Mouse (Mus musculus): ENCODE data around the gene Rnf24. TPM values are rescaled to one million over a fixed set of nuclear protein-coding genes. Genes with fewer than 3 reads are reported as not detected.

Rnf24 gene
- total RNA-seq, 2 experiments from 2014 or later: 29.3 to 31.1 TPM

DNA sequence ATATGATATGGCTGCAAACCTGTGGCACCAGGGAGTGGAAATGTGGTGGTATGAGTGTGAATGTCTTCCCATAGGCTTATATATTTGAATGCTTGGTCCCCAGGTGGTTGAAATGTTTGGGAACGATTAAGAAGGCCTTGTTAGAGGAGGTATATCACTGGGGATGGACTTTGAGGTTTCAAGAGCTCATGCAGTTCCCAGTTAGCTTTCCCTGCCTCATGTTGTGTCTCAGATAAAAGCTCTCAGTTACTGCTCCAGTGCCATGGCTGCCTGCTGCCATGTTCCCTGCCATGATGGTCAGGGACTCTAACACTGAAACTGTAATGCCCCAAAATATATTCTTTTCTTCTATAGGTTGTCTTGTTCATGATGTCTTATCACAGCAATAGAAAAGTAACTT is 71.1 kb downstream of the Rnf24 start:
- no peak overlapping the region for H3K27ac ChIP-seq
- DNase-seq (ENCODE audit: low spot score in 2 of 2): no peak
- no peak overlapping the region for H3K4me3 ChIP-seq
- no peak for TF ChIP-seq CTCF (conservative IDR thresholded peaks at IDR 0.05)

DNA sequence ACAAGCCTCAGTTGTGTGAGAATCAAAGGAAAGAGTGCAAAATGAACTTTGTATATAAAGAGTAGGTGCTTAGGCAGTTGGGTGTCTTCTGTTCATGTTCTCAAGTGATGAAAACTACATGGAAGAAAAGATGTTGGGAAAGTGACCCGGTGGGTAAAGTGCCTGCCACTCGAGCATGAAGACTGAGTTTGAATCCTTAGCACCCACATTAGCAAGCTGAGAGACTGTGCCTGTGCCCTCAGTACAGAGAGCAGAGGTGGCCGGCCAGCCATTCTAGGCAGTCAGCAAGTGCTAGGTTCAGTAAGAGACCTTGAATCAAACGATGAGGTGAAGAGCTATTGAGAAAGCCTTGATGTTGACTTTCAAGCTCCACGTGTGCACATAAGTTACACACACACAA is 76.0 kb downstream of the Rnf24 start:
- no peak overlapping the region for H3K4me3 ChIP-seq
- H3K27ac ChIP-seq: no peak overlapping the region
- no peak for TF ChIP-seq CTCF (conservative IDR thresholded peaks at IDR 0.05)
- DNase-seq (ENCODE audit: low spot score in 2 of 2): no peak

DNA sequence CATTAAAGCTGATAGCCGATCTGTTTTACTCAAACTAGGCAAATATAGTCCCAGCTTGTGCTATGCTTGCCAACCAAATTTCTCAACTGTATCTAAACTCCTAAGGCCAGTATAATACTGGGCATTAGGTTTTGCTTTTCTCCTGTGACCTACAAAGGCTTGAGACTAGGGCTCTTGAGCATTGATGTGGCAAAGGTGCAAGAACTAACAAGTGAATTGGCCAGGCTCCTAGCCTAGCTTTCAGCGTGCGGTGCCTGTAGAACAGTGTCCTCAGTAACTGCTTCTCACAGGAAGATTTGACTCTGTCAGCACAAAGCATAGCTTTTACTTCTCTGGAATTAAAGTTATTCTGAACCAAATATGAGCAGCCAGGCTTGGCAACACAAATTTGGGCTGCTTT is 77.2 kb downstream of the Rnf24 start:
- TF ChIP-seq CTCF (conservative IDR thresholded peaks at IDR 0.05): no peak
- Histone ChIP-seq H3K4me3 (no peak overlapping the region), H3K27ac (peak overlapping the region; percentile 54)
- no peak for DNase-seq (ENCODE audit: low spot score in 2 of 2)

DNA sequence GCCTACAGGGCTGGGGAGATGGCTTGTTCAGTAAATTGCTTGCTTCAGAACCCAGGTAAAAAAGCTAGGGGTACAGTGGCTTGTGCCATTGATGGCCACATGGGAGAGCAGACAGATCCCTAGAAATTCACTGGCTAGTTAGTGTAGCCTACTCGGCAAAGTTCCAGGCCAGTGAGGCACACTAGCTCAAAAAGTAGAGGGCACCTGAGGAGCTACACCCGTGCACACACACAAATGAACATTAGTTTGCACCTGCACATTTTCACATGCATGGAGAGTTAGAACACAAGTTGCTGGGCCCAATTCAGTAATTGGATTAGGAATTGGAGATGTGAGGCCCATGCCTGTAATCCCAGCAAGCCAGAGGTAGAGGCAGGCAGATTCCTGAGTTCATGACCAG is 87.6 kb downstream of the Rnf24 start:
- DNase-seq (ENCODE audit: low spot score in 2 of 2): no peak
- no peak overlapping the region for H3K4me3 ChIP-seq

DNA sequence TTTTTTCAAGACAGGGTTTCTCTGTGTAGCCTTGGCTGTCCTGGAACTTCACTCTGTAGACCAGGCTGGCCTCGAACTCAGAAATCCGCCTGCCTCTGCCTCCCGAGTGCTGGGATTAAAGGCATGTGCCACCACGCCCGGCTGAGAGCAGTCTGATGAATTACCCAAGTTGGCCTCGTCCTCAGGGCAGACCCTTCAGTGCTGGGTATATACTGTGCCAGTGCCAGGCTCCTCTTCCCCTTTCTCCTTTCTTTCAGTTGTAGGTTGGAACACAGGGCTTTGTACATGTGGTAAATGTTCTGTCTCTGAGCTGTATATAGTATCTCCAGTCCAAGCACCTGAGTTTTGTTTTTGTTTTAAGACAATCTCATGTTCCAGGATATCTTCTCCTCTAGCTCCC is 88.7 kb downstream of the Rnf24 start:
- H3K4me3 ChIP-seq: peak overlapping the region; percentile 63
- no peak for TF ChIP-seq CTCF (conservative IDR thresholded peaks at IDR 0.05)
- no peak overlapping the region for H3K27ac ChIP-seq
- DNase-seq (ENCODE audit: low spot score in 2 of 2): no peak

More for the DNA sequence above, 87.6 kb downstream of the Rnf24 start:
- no peak for TF ChIP-seq CTCF (conservative IDR thresholded peaks at IDR 0.05)
- H3K27ac ChIP-seq: no peak overlapping the region

DNA sequence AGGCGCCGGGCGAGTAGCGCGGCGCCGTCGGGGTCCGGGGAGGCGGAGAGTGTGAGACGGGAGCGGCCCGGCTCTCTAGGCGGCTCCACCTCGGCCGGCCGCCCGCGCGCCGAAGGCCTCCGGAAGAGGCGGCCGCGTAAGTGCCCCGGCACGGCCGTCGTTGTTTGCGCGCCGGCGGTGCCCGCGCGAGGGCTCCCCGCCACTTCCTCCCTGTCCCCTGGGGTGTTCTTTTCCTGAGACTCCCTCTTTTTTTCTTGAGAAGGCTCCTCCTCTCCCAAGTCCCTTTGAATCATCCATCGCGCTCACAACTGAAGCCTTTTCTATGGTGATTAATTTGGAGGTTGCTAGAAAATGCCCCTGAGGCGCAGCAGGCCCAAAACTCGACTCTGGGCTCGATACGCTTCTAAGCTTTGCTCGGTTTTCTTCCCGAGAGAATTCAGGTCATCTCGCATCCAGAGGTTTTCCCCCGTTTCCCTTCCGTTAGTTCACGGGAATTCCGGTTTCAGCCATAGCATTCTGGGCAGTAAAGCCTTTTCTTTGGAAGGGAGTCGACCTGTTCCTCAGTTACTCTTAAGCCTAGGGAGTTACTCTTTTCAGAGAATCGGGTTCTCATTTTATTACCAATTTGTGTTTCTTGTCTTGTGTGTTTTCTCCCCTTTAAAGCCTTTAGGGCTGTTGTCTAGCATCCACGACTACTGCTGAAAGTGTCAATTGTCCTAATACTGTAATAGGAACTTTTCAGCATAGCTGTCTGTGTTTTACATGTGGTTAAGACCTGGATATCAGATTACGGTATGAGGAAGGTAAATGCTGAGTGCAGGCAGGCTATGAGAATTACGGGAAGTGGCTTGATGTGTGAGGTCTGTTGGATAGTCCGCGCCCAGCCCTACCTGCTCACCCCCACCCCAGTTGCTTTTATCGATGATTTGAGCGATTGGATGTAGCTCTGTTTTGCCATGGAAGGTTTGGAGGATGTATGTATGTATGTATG is 89.7 kb downstream of the Rnf24 start:
- peak overlapping the region; percentile 96 for H3K27ac ChIP-seq
- no peak for TF ChIP-seq CTCF (conservative IDR thresholded peaks at IDR 0.05)
- peak overlapping the region; percentile 63 for H3K4me3 ChIP-seq
- DNase-seq (ENCODE audit: low spot score in 2 of 2): peak in 1 of 2 experiments; percentile 41

DNA sequence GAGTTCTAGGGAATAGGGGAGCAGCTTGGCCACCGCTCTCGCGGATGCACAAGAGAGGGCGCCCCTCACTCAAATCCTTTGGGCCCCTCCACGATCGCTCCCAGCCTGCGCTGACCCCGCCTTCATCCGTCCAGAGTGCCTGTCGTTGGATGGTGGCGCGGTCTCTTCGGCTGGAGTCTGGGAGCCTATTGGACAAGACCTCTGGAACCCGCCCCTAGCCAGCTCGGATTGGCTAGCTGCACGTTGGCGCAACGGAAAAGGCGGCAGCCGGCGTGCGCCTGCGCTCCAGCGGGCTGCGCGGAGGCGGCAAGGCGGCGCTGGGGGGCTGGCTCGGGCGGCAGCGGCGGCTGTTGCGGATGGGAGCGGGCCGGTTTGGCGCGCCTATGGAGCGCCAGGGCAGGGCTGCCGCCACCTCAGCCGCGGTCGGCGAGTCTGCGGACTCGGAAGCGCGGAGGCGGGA is 90.4 kb downstream of the Rnf24 start, which contains the start of gene Pank2:
Gene Pank2, plus strand, starts transcription at position 283 of the 460 bp plus-strand sequence.
- DNase-seq (ENCODE audit: low spot score in 2 of 2): peak; percentile 97 to 99
- Histone ChIP-seq H3K27ac (peak within 1 kb of the TSS; percentile 96), H3K4me3 (peak within 1 kb of the TSS; percentile 63)
- peak; percentile 45 for TF ChIP-seq CTCF (conservative IDR thresholded peaks at IDR 0.05)

DNA sequence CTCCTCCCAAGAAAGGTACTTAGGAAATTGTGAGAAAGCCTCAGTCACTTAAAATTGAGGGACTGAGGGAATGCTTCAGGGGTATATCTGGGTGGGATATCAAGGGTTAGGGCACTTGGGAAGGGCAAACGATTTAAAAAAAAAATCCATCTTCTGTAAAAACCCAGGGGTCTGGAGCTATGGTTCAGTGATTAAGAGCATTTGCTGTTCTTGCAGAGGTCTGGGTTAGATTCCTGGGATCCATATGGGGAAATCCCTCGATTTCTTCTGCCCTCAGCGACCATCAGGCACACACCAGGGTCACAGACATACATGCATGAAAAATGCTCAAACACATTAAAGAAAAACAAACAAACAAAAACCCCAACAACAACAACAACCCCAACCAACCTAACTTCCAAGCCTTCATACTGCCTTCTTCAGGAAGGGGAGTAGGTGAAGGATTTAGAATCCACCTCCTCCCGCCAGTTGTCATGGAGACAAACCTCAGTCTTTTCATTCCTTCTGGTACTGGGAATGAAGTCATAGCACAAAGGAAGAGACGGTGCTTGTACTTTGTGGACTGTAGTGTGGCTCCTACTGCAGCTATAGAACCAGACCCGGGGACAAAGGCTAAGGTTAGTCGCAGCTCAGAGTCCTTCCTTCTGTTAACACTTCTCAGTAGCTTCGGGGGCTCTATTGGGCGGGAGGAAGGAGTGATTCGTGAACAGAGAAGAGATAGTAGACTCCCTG is 91.0 kb downstream of the Rnf24 start:
- peak overlapping the region; percentile 96 for H3K27ac ChIP-seq
- DNase-seq (ENCODE audit: low spot score in 2 of 2): no peak
- peak overlapping the region; percentile 63 for H3K4me3 ChIP-seq
- no peak for TF ChIP-seq CTCF (conservative IDR thresholded peaks at IDR 0.05)

DNA sequence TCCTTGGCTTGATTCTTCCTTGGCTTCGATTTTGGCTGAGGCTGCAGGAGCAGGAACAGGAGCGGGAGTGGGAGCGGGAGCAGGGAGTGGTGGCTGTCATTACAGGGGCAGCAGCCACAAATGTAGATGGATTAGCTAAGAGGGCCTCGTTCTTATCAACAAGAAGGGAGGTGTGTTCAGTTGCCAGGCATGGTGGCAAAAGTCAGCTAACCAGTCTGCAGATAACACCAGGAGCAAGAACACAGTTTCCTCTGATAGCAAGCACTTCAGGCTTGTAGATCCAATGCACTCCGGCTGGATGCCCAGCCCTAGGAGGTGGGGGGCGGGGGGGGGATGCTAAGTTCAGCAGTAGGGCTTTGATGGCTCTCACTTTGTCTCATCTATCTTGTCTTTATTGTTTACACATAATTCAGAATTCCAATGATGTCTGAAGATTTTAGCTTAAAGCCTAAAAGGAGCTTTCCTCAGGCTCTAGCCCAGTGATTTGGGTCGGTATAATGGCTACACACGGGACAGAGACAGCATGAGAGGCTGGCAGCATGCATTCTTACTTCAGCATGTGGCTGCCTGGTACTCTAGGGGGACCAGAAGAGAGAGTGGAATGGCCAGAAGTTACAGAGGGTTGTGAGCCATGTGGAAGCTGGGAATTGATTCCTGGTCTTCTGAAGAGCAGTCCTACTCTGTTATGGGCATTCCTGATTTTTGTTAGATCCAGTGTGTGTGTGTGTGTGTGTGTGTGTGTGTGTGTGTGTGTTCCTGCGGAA is 92.0 kb downstream of the Rnf24 start:
- Histone ChIP-seq H3K27ac (no peak overlapping the region), H3K4me3 (no peak overlapping the region)
- no peak for DNase-seq (ENCODE audit: low spot score in 2 of 2)
- no peak for TF ChIP-seq CTCF (conservative IDR thresholded peaks at IDR 0.05)

DNA sequence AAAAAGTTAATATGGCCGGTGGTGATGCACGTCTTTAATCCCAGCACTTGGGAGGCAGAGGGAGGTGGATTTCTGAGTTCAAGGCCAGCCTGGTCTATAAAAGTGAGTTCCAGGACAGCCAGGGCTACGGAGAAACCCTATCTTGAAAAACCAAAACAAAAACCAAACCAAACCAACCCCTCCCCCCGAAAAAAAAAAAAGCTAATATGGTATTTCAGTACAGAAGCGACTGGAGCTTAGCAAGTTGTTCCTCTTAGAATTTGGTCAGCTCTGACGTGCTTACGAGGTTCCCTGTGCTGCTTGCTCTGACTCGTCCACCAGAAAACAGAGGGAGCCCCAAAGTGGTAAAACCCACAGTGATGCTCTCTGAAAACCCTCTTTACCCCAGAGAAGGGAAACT is 94.0 kb downstream of the Rnf24 start:
- Histone ChIP-seq H3K27ac (no peak overlapping the region), H3K4me3 (no peak overlapping the region)
- TF ChIP-seq CTCF (conservative IDR thresholded peaks at IDR 0.05): no peak
- no peak for DNase-seq (ENCODE audit: low spot score in 2 of 2)

DNA sequence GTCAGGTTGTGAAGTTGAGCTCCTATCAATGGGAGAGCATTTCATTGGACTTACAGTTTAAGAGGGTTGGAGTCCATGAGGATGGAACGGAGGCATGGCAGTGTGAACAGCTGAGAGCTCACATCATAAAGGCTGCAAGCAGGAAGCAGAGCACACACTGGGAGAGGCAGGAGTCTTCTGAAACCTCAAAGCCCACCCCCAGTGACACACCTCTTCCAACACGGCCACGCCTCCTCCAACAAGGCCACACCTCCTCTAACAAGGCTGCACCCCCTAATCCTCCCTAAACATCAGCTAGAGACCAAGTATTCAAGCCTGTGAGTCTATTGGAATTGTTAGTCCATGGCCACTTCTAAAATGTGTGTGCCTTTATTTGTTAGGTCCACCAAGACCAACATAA is 97.0 kb downstream of the Rnf24 start:
- Histone ChIP-seq H3K4me3 (no peak overlapping the region), H3K27ac (no peak overlapping the region)
- TF ChIP-seq CTCF (conservative IDR thresholded peaks at IDR 0.05): no peak
- DNase-seq (ENCODE audit: low spot score in 2 of 2): no peak

DNA sequence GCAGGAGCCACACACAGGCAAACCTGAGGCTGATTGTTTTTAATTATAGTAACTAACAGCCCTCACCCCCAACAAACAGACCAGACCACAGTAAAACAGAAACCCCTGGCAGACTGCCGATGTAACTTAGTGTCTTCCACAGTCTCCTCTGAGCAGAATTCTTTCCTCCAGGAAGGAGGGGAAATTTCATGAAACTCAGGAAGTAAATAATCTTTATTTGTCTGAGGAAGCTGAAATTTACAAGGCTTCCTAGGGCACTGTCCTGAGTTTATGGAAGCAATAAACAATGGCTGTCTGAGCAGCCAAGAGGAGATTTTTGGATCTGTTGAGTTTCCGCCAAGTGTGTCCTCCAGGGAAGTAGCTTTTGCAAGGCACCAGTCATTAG is 98.4 kb downstream of the Rnf24 start:
- Histone ChIP-seq H3K27ac (no peak overlapping the region), H3K4me3 (no peak overlapping the region)
- no peak for DNase-seq (ENCODE audit: low spot score in 2 of 2)
- no peak for TF ChIP-seq CTCF (conservative IDR thresholded peaks at IDR 0.05)

Measured in layer of hippocampus, adult 2 months (tissue).